Comparison of ENCODE assay signal across 18 mouse cellular contexts in the genomic region with DNA sequence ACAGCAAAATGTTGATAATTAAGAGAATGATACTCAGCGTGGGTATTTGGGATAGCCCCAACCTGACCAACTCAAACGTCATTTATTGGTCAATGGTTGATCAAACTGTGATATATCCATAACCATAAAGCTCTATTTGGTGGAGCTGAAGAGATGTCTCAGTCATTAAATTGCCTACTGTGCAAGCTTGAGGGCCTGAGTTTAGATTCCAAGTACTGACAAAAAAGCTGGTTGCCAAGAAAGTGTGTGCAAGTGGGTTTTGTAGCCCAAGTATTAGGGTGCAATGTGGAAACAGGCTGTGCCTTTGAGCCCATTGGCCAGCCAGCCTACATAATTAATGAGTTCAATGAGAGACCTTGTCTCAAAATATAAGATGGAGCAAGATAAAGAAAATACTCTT. TPM values are rescaled to one million over a fixed set of nuclear protein-coding genes. Genes with fewer than 3 reads are reported as not detected.
"Had no signal": no experiment of that assay in that cellular context is flagged by ENCODE, and none has a peak within 500 bp of the region (broad histone marks: within the 10 kb centered on the region; RNA-seq: fewer than 3 reads in every experiment).

No protein-coding gene starts in this region.

- H3K27ac ChIP-seq: neural tube, embryonic 13.5 days; neural tube, embryonic 15.5 days; stomach, embryonic 15.5 days; stomach, postnatal 0 days had no signal

- H3K4me2 ChIP-seq: neural tube, embryonic 13.5 days; neural tube, embryonic 15.5 days; stomach, embryonic 15.5 days had no signal

- H3K27me3 ChIP-seq: neural tube, embryonic 13.5 days; neural tube, embryonic 15.5 days; stomach, embryonic 15.5 days had no signal

- H3K36me3 ChIP-seq: neural tube, embryonic 13.5 days; neural tube, embryonic 15.5 days; stomach, embryonic 15.5 days had no signal

- H3K9me3 ChIP-seq: neural tube, embryonic 13.5 days; neural tube, embryonic 15.5 days; stomach, embryonic 15.5 days had no signal

- H3K9ac ChIP-seq: neural tube, embryonic 13.5 days; neural tube, embryonic 15.5 days; stomach, embryonic 15.5 days had no signal

- DNase-seq: retina, postnatal 1 day; right cerebral cortex, adult 18-20 months; right cerebral cortex, postnatal 14 days; right cerebral cortex, postnatal 25 days; right cerebral cortex, postnatal 4 days; spleen, adult 18-20 months; thymus, adult 18-20 months; thymus, adult 2 months; thymus, postnatal 14 days; thymus, postnatal 25 days; thymus, postnatal 36 days; thymus, postnatal 4 days had no signal

- H3K4me3 ChIP-seq: neural tube, embryonic 13.5 days; neural tube, embryonic 15.5 days; stomach, embryonic 15.5 days had no signal

RNA-seq across cellular contexts. Expression of a gene that starts 48.9 kb away (rescaled TPM):
- total RNA-seq: neutrophil, adult 5-6 weeks had no signal
- polyA plus RNA-seq: spleen, adult 2 months had no signal

RNA-seq across cellular contexts. Expression of a gene that starts 49.1 kb away (rescaled TPM):
- total RNA-seq: neutrophil, adult 5-6 weeks had no signal
